Mouse (Mus musculus) neural tube, postnatal 0 days (tissue): ENCODE measurements around the gene Kif21b. TPM values are rescaled to one million over a fixed set of nuclear protein-coding genes. Genes with fewer than 3 reads are reported as not detected.

Experiments
- polyA plus RNA-seq: library from polyadenylated mRNA; unstranded; fragments of >200 nt; fragmentation: Nextera tagmentation; extraction: Ambion mirVana; gene quantifications from 2 replicates; pipeline ENCODE4 v1.2.1, GENCODE M21; 2015

Kif21b gene
- 20.3 and 26.3 TPM in 2 replicates for polyA plus RNA-seq

DNA sequence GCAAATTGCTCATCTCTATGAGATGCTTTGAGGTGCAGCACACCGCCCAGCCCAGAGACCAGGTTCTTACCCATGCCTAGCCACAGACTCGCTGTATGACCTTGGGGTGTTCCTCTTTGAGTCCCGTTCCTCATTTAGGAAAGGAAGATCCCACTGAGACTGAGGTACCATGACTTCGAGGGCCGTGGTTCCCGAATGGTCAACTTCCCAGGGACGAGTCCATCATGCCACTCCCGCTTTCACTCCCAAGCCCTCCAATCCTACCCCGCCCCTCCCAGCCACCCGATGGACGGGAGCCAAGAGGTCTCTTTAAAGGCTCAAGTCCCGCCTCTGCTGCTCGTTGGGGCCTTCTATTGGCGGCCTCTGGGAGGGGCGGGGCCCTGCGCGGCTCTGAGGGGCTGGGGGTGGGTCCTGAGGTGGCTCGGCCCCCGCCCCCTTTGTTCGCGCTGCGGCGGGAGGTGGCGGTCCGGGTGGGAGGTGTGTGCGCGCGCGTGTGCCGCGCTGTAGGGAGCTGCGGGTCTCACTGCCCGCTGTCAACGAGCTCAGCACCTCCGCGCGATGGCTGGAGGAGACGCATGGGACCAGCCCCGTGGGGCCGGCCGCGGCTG, at the start of gene Kif21b:
TSS of gene Kif21b (plus strand) at position 439 of the 608 bp plus-strand sequence.

GRCm38 (mm10) chr1:136212803-136213202, 81.6 kb downstream of the Kif21b start, which contains the start of gene Mroh3:
Gene Mroh3 (minus strand): TSS chr1:136212828.

Other genes starting within 250 kb of the Kif21b start
- 0.09 and 0.15 TPM in 2 replicates for gene Pkp1, start 212.2 kb upstream of the Kif21b start, polyA plus RNA-seq
- not detected in 2 replicates for gene Igfn1, start 125.0 kb upstream of the Kif21b start, polyA plus RNA-seq
- 197 and 210 TPM in 2 replicates for gene Tmem9, start 123.2 kb upstream of the Kif21b start, polyA plus RNA-seq
- gene Ascl5, start 80.6 kb upstream of the Kif21b start, polyA plus RNA-seq, result not detected in 2 replicates
- 0.08 and 0.10 TPM in 2 replicates for gene Cacna1s, start 78.6 kb upstream of the Kif21b start, polyA plus RNA-seq
- gene Mroh3, start 81.4 kb downstream of the Kif21b start, polyA plus RNA-seq, result 0.31 and 0.55 TPM in 2 replicates
- 2.5 and 3.5 TPM in 2 replicates for gene Inava, start 102.9 kb downstream of the Kif21b start, polyA plus RNA-seq
- gene Gpr25, start 129.5 kb downstream of the Kif21b start, polyA plus RNA-seq, result 1.7 and 2.4 TPM in 2 replicates
- gene Camsap2, start 214.7 kb downstream of the Kif21b start, polyA plus RNA-seq, result 21.7 and 25.5 TPM in 2 replicates